Mouse (Mus musculus) embryonic facial prominence, embryonic 13.5 days (tissue): ENCODE results near the gene Gpr142. TPM values are rescaled to one million over a fixed set of nuclear protein-coding genes. Genes with fewer than 3 reads are reported as not detected.
A peak's percentile ranks its signal among the peaks of the same experiment; 100 is the strongest.

ENCODE experiments used
- ATAC-seq: fragments of 200-750 bp; cut with Nextera tagmentation; 2 replicates; pipeline ENCODE4 v1.8.0; 2017; ENCODE audit warnings: low read depth; ENCODE audit not compliant: insufficient number of reproducible peaks, insufficient read depth, low FRiP score, low TSS enrichment
- H3K27ac ChIP-seq: fragments of 300-500 bp; sonication (generic); 2 replicates; pipeline ENCODE4 v1.5.1; 2015; ENCODE audit warnings: moderate library complexity, mild to moderate bottlenecking, inconsistent platforms
- H3K27me3 ChIP-seq: fragments of 300-500 bp; sonication (generic); 2 replicates; pipeline ENCODE4 v1.6.1; 2015; ENCODE audit warnings: mild to moderate bottlenecking, inconsistent platforms
- H3K36me3 ChIP-seq: fragments of 300-500 bp; sonication (generic); 2 replicates; pipeline ENCODE4 v1.6.1; 2015; ENCODE audit warnings: mild to moderate bottlenecking, inconsistent platforms
- H3K4me1 ChIP-seq: fragments of 300-500 bp; sonication (generic); 2 replicates; pipeline ENCODE4 v1.6.1; 2015; ENCODE audit warnings: inconsistent platforms
- H3K4me2 ChIP-seq: fragments of 300-500 bp; sonication (generic); 2 replicates; pipeline ENCODE4 v1.6.1; 2015; ENCODE audit warnings: moderate library complexity, mild to moderate bottlenecking, inconsistent platforms
- H3K4me3 ChIP-seq: fragments of 300-500 bp; sonication (generic); 2 replicates; pipeline ENCODE4 v1.5.1; 2015; ENCODE audit warnings: mild to moderate bottlenecking, inconsistent platforms
- H3K9ac ChIP-seq: fragments of 300-500 bp; sonication (generic); 2 replicates; pipeline ENCODE4 v1.6.1; 2015; ENCODE audit warnings: mild to moderate bottlenecking, inconsistent platforms
- H3K9me3 ChIP-seq: fragments of 300-500 bp; sonication (generic); 2 replicates; pipeline ENCODE4 v1.6.1; 2016; ENCODE audit warnings: inconsistent platforms
- WGBS: fragments of 180-500 bp; shearing (Covaris S2); methylation state at CpG from one replicate; pipeline ENCODE4 v1.1.7; 2015; ENCODE audit warnings: mixed read lengths; 5-methylcytosine and 5-hydroxymethylcytosine counted together
- polyA plus RNA-seq: library from polyadenylated mRNA; unstranded; fragments of >200 nt; fragmentation: Nextera tagmentation; extraction: Ambion mirVana; gene quantifications from 2 replicates; pipeline ENCODE4 v1.2.1, GENCODE M21; 2015

Gene Gpr142
- polyA plus RNA-seq, 1 experiment from 2014 or later, result not detected

- Histone ChIP-seq H3K27me3 (no peaks in the 10 kb centered on the region), H3K4me3 (no peak overlapping the region), H3K4me1 (peaks cover 14% of the 10 kb centered on the region; the same call in 1 of the 2 replicates), H3K9me3 (no peaks in the 10 kb centered on the region), H3K27ac (no peak overlapping the region), H3K4me2 (no peak overlapping the region), H3K9ac (no peak overlapping the region), H3K36me3 (no peaks in the 10 kb centered on the region)
- WGBS, result 64% methylated on average over 15 of the region's 15 CpGs
- no peak for ATAC-seq
Observed at GRCm38 (mm10) chr11:114802540-114803267, 4.0 kb downstream of the Gpr142 start.

GRCm38 (mm10) chr11:114803990-114804389 lies 5.3 kb downstream of the Gpr142 start:
- Histone ChIP-seq H3K4me2 (no peak overlapping the region), H3K9ac (no peak overlapping the region), H3K27me3 (no peaks in the 10 kb centered on the region), H3K4me1 (peaks cover 14% of the 10 kb centered on the region; the same call in 1 of the 2 replicates), H3K9me3 (no peaks in the 10 kb centered on the region), H3K4me3 (no peak overlapping the region), H3K27ac (no peak overlapping the region), H3K36me3 (no peaks in the 10 kb centered on the region)
- WGBS, result 42% methylated on average over 8 of the region's 8 CpGs
- ATAC-seq, result no peak

GRCm38 (mm10) chr11:114807025-114807424 lies 8.3 kb downstream of the Gpr142 start:
- no peak overlapping the region for H3K27ac ChIP-seq
- no peak overlapping the region for H3K9ac ChIP-seq
- no peak overlapping the region for H3K4me3 ChIP-seq
- no peaks in the 10 kb centered on the region for H3K9me3 ChIP-seq
- peaks cover 22% of the 10 kb centered on the region for H3K4me1 ChIP-seq
- no peak for ATAC-seq
- H3K27me3 ChIP-seq, result no peaks in the 10 kb centered on the region
- H3K4me2 ChIP-seq, result no peak overlapping the region
- no peaks in the 10 kb centered on the region for H3K36me3 ChIP-seq
- WGBS, result 66% methylated on average over 2 of the region's 2 CpGs

GRCm38 (mm10) chr11:114807686-114808427 lies 9.1 kb downstream of the Gpr142 start:
- Histone ChIP-seq H3K9me3 (no peaks in the 10 kb centered on the region), H3K9ac (no peak overlapping the region), H3K4me1 (peaks cover 23% of the 10 kb centered on the region), H3K27ac (no peak overlapping the region), H3K4me2 (no peak overlapping the region), H3K4me3 (no peak overlapping the region), H3K36me3 (no peaks in the 10 kb centered on the region), H3K27me3 (no peaks in the 10 kb centered on the region)
- WGBS, result 25% methylated on average over 14 of the region's 14 CpGs
- no peak for ATAC-seq

GRCm38 (mm10) chr11:114809371-114809770 lies 10.6 kb downstream of the Gpr142 start:
- H3K9me3 ChIP-seq, result no peaks in the 10 kb centered on the region
- no peak overlapping the region for H3K9ac ChIP-seq
- no peaks in the 10 kb centered on the region for H3K36me3 ChIP-seq
- no peak overlapping the region for H3K27ac ChIP-seq
- peaks cover 21% of the 10 kb centered on the region for H3K4me1 ChIP-seq
- WGBS, result 81% methylated on average over 1 of the region's 1 CpGs
- no peaks in the 10 kb centered on the region for H3K27me3 ChIP-seq
- H3K4me3 ChIP-seq, result no peak overlapping the region
- no peak overlapping the region for H3K4me2 ChIP-seq
- no peak for ATAC-seq

- Histone ChIP-seq H3K27ac (peak overlapping the region; percentile 7; the same call in 1 of the 2 replicates), H3K9me3 (no peaks in the 10 kb centered on the region), H3K9ac (no peak overlapping the region), H3K4me2 (no peak overlapping the region), H3K27me3 (no peaks in the 10 kb centered on the region), H3K4me1 (peaks cover 21% of the 10 kb centered on the region), H3K4me3 (no peak overlapping the region), H3K36me3 (no peaks in the 10 kb centered on the region)
- WGBS, result 4% methylated on average over 4 of the region's 4 CpGs
- ATAC-seq, result no peak
Observed at GRCm38 (mm10) chr11:114810344-114810743, 11.6 kb downstream of the Gpr142 start.

GRCm38 (mm10) chr11:114812731-114813240 lies 14.1 kb downstream of the Gpr142 start:
- no peak overlapping the region for H3K27ac ChIP-seq
- 14% methylated on average over 6 of the region's 6 CpGs for WGBS

GRCm38 (mm10) chr11:114814873-114815592 lies 16.3 kb downstream of the Gpr142 start:
- Histone ChIP-seq H3K9ac (no peak overlapping the region), H3K27me3 (no peaks in the 10 kb centered on the region), H3K27ac (no peak overlapping the region), H3K9me3 (no peaks in the 10 kb centered on the region), H3K36me3 (no peaks in the 10 kb centered on the region), H3K4me2 (no peak overlapping the region), H3K4me1 (peaks cover 20% of the 10 kb centered on the region), H3K4me3 (no peak overlapping the region)
- ATAC-seq, result no peak
- 73% methylated on average over 11 of the region's 11 CpGs for WGBS

More at GRCm38 (mm10) chr11:114812731-114813240, 14.1 kb downstream of the Gpr142 start:
- no peak overlapping the region for H3K4me3 ChIP-seq
- peaks cover 12% of the 10 kb centered on the region for H3K4me1 ChIP-seq
- ATAC-seq, result no peak
- H3K9ac ChIP-seq, result no peak overlapping the region
- no peak overlapping the region for H3K4me2 ChIP-seq
- no peaks in the 10 kb centered on the region for H3K36me3 ChIP-seq
- H3K9me3 ChIP-seq, result no peaks in the 10 kb centered on the region
- no peaks in the 10 kb centered on the region for H3K27me3 ChIP-seq

GRCm38 (mm10) chr11:114816934-114817333 lies 18.2 kb downstream of the Gpr142 start:
- WGBS, result 90% methylated on average over 4 of the region's 4 CpGs
- no peak overlapping the region for H3K4me2 ChIP-seq
- no peak for ATAC-seq

GRCm38 (mm10) chr11:114818185-114818584 lies 19.5 kb downstream of the Gpr142 start:
- H3K4me2 ChIP-seq, result no peak overlapping the region
- no peaks in the 10 kb centered on the region for H3K36me3 ChIP-seq
- no peak overlapping the region for H3K9ac ChIP-seq
- peaks cover 30% of the 10 kb centered on the region for H3K4me1 ChIP-seq
- H3K9me3 ChIP-seq, result no peaks in the 10 kb centered on the region
- ATAC-seq, result no peak
- no peak overlapping the region for H3K27ac ChIP-seq
- no peak overlapping the region for H3K4me3 ChIP-seq
- 94% methylated on average over 7 of the region's 7 CpGs for WGBS
- H3K27me3 ChIP-seq, result no peaks in the 10 kb centered on the region

More at GRCm38 (mm10) chr11:114816934-114817333, 18.2 kb downstream of the Gpr142 start:
- Histone ChIP-seq H3K9me3 (no peaks in the 10 kb centered on the region), H3K27me3 (no peaks in the 10 kb centered on the region), H3K9ac (no peak overlapping the region), H3K27ac (no peak overlapping the region), H3K4me1 (peaks cover 24% of the 10 kb centered on the region), H3K4me3 (no peak overlapping the region), H3K36me3 (no peaks in the 10 kb centered on the region)

GRCm38 (mm10) chr11:114819110-114819509 lies 20.4 kb downstream of the Gpr142 start:
- H3K9ac ChIP-seq, result no peak overlapping the region
- no peak overlapping the region for H3K4me3 ChIP-seq
- no peaks in the 10 kb centered on the region for H3K9me3 ChIP-seq
- no peaks in the 10 kb centered on the region for H3K36me3 ChIP-seq
- ATAC-seq, result no peak
- H3K27ac ChIP-seq, result no peak overlapping the region
- no peak overlapping the region for H3K4me2 ChIP-seq
- peaks cover 38% of the 10 kb centered on the region for H3K4me1 ChIP-seq
- 25% methylated on average over 2 of the region's 2 CpGs for WGBS
- H3K27me3 ChIP-seq, result no peaks in the 10 kb centered on the region
